Mouse (Mus musculus) neural tube, embryonic 14.5 days (tissue): Measurements from ENCODE around the gene Ice2. TPM values are rescaled to one million over a fixed set of nuclear protein-coding genes. Genes with fewer than 3 reads are reported as not detected.
A peak's percentile ranks its signal among the peaks of the same experiment; 100 is the strongest.

Source experiments
- ATAC-seq: fragments of 200-750 bp; cut with Nextera tagmentation; 2 replicates; pipeline ENCODE4 v1.8.0; 2017; ENCODE audit warnings: low read depth, mild to moderate bottlenecking, moderate TSS enrichment, moderate library complexity
- H3K27ac ChIP-seq: fragments of 300-500 bp; sonication (generic); 2 replicates; pipeline ENCODE4 v1.5.1; 2014; ENCODE audit warnings: low read depth, mild to moderate bottlenecking, control low read depth, low read length, moderate library complexity, mixed read lengths
- H3K27me3 ChIP-seq: fragments of 300-500 bp; sonication (generic); 2 replicates; pipeline ENCODE4 v1.6.1; 2014; ENCODE audit warnings: low read length; ENCODE audit not compliant: control insufficient read depth, insufficient read depth
- H3K36me3 ChIP-seq: fragments of 300-500 bp; sonication (generic); 2 replicates; pipeline ENCODE4 v1.6.1; 2014; ENCODE audit warnings: low read length, mixed read lengths; ENCODE audit not compliant: control insufficient read depth, insufficient read depth
- H3K4me1 ChIP-seq: fragments of 300-500 bp; sonication (generic); 2 replicates; pipeline ENCODE4 v1.6.1; 2014; ENCODE audit warnings: low read length; ENCODE audit not compliant: control insufficient read depth, insufficient read depth
- H3K4me2 ChIP-seq: fragments of 300-500 bp; sonication (generic); 2 replicates; pipeline ENCODE4 v1.6.1; 2014; ENCODE audit warnings: mild to moderate bottlenecking, low read depth, low read length, control low read depth
- H3K4me3 ChIP-seq: fragments of 300-500 bp; sonication (generic); 2 replicates; pipeline ENCODE4 v1.5.1; 2014; ENCODE audit warnings: low read depth, low read length, control low read depth, mixed read lengths
- H3K9ac ChIP-seq: fragments of 300-500 bp; sonication (generic); replicated peaks from 2 replicates; pipeline ENCODE4 v1.6.1; 2014; ENCODE audit warnings: low read depth, mild to moderate bottlenecking, control low read depth, low read length, mixed read lengths
- H3K9me3 ChIP-seq: fragments of 300-500 bp; sonication (generic); 2 replicates; pipeline ENCODE4 v1.6.1; 2016; ENCODE audit warnings: low read length; ENCODE audit not compliant: control insufficient read depth
- WGBS: fragments of 180-500 bp; shearing (Covaris S2); extraction: QIAGEN DNeasy Blood & Tissue Kit; methylation state at CpG from one replicate; pipeline ENCODE4 v1.1.7; 2014; 5-methylcytosine and 5-hydroxymethylcytosine counted together
- polyA plus RNA-seq: library from polyadenylated mRNA; unstranded; fragments of >200 nt; fragmentation: Nextera tagmentation; extraction: Ambion mirVana; gene quantifications from 2 replicates; pipeline ENCODE4 v1.2.1, GENCODE M21; 2014

The Ice2 gene
- polyA plus RNA-seq, 1 experiment from 2014 or later, result 11.4 TPM

- WGBS, result 91% methylated on average over 4 of the region's 4 CpGs
Measured at GRCm38 (mm10) chr9:69387296-69387695, 10.4 kb upstream of the Ice2 start.

GRCm38 (mm10) chr9:69390631-69391030 is 7.1 kb upstream of the Ice2 start:
- H3K27me3 ChIP-seq, result no peaks in the 10 kb centered on the region
- no peak for ATAC-seq
- no peak overlapping the region for H3K27ac ChIP-seq
- H3K4me2 ChIP-seq, result no peak overlapping the region
- no peaks in the 10 kb centered on the region for H3K9me3 ChIP-seq
- no peaks in the 10 kb centered on the region for H3K36me3 ChIP-seq
- H3K4me1 ChIP-seq, result no peaks in the 10 kb centered on the region
- WGBS, result 72% methylated on average over 4 of the region's 4 CpGs
- H3K4me3 ChIP-seq, result no peak overlapping the region
- H3K9ac ChIP-seq, result no peak overlapping the region

More at GRCm38 (mm10) chr9:69387296-69387695, 10.4 kb upstream of the Ice2 start:
- H3K4me2 ChIP-seq, result no peak overlapping the region
- H3K4me1 ChIP-seq, result no peaks in the 10 kb centered on the region
- no peaks in the 10 kb centered on the region for H3K36me3 ChIP-seq
- H3K9ac ChIP-seq, result no peak overlapping the region
- no peak for ATAC-seq
- H3K9me3 ChIP-seq, result no peaks in the 10 kb centered on the region
- H3K4me3 ChIP-seq, result no peak overlapping the region
- H3K27ac ChIP-seq, result no peak overlapping the region
- H3K27me3 ChIP-seq, result no peaks in the 10 kb centered on the region

- no peak for ATAC-seq
- H3K4me3 ChIP-seq, result no peak overlapping the region
- H3K4me2 ChIP-seq, result no peak overlapping the region
- no peaks in the 10 kb centered on the region for H3K27me3 ChIP-seq
- H3K9ac ChIP-seq, result no peak overlapping the region
- H3K36me3 ChIP-seq, result no peaks in the 10 kb centered on the region
- H3K27ac ChIP-seq, result no peak overlapping the region
- peaks cover 6% of the 10 kb centered on the region; the same call in 1 of the 2 replicates for H3K4me1 ChIP-seq
- 89% methylated on average over 5 of the region's 5 CpGs for WGBS
- no peaks in the 10 kb centered on the region for H3K9me3 ChIP-seq
Measured at GRCm38 (mm10) chr9:69394234-69394633, 3.5 kb upstream of the Ice2 start.

GRCm38 (mm10) chr9:69397432-69397759 is 310 bp upstream of the Ice2 start:
- Histone ChIP-seq H3K27ac (peak overlapping the region; percentile 85), H3K36me3 (no peaks in the 10 kb centered on the region), H3K9ac (peak overlapping the region; percentile 78), H3K4me3 (peak overlapping the region; percentile 53), H3K9me3 (no peaks in the 10 kb centered on the region), H3K4me1 (peaks cover 6% of the 10 kb centered on the region; the same call in 1 of the 2 replicates), H3K27me3 (no peaks in the 10 kb centered on the region), H3K4me2 (peak overlapping the region; percentile 63)
- peak; percentile 54; the same call in 1 of the 2 replicates for ATAC-seq
- WGBS, result 62% methylated on average over 2 of the region's 2 CpGs

- Histone ChIP-seq H3K4me1 (peaks cover 6% of the 10 kb centered on the region; the same call in 1 of the 2 replicates), H3K36me3 (no peaks in the 10 kb centered on the region), H3K27me3 (no peaks in the 10 kb centered on the region), H3K9me3 (no peaks in the 10 kb centered on the region), H3K4me2 (peak overlapping the region; percentile 63), H3K4me3 (peak overlapping the region; percentile 53), H3K27ac (peak overlapping the region; percentile 4; the same call in 1 of the 2 replicates), H3K9ac (peak overlapping the region; percentile 78)
- 18% methylated on average over 10 of the region's 10 CpGs for WGBS
- ATAC-seq, result no peak
Measured at GRCm38 (mm10) chr9:69398453-69398850, 746 bp downstream of the Ice2 start.

- Histone ChIP-seq H3K4me3 (no peak overlapping the region), H3K27ac (no peak overlapping the region), H3K36me3 (no peaks in the 10 kb centered on the region), H3K9me3 (no peaks in the 10 kb centered on the region), H3K9ac (no peak overlapping the region), H3K4me2 (no peak overlapping the region), H3K27me3 (no peaks in the 10 kb centered on the region), H3K4me1 (no peaks in the 10 kb centered on the region)
- 77% methylated on average over 6 of the region's 6 CpGs for WGBS
- ATAC-seq, result no peak
Measured at GRCm38 (mm10) chr9:69404671-69405070, 7.0 kb downstream of the Ice2 start.

- Histone ChIP-seq H3K27me3 (no peaks in the 10 kb centered on the region), H3K4me1 (no peaks in the 10 kb centered on the region), H3K4me2 (no peak overlapping the region), H3K27ac (no peak overlapping the region), H3K9ac (no peak overlapping the region), H3K9me3 (no peaks in the 10 kb centered on the region), H3K36me3 (peaks cover 23% of the 10 kb centered on the region), H3K4me3 (no peak overlapping the region)
- 93% methylated on average over 1 of the region's 1 CpGs for WGBS
- ATAC-seq, result no peak
Measured at GRCm38 (mm10) chr9:69419476-69419875, 21.8 kb downstream of the Ice2 start.

GRCm38 (mm10) chr9:69430531-69430930 is 32.8 kb downstream of the Ice2 start:
- WGBS, result 93% methylated on average over 3 of the region's 3 CpGs
- H3K9ac ChIP-seq, result no peak overlapping the region
- no peak for ATAC-seq

GRCm38 (mm10) chr9:69431863-69432555 is 34.3 kb downstream of the Ice2 start:
- no peak overlapping the region for H3K27ac ChIP-seq
- no peak for ATAC-seq

More at GRCm38 (mm10) chr9:69430531-69430930, 32.8 kb downstream of the Ice2 start:
- Histone ChIP-seq H3K36me3 (0 out of 2 replicates have a peak, but pooled peaks cover 11% of the 10 kb centered on the region), H3K27ac (no peak overlapping the region), H3K9me3 (no peaks in the 10 kb centered on the region), H3K27me3 (no peaks in the 10 kb centered on the region), H3K4me2 (no peak overlapping the region), H3K4me1 (no peaks in the 10 kb centered on the region), H3K4me3 (no peak overlapping the region)

More at GRCm38 (mm10) chr9:69431863-69432555, 34.3 kb downstream of the Ice2 start:
- no peak overlapping the region for H3K9ac ChIP-seq
- H3K27me3 ChIP-seq, result no peaks in the 10 kb centered on the region
- no peaks in the 10 kb centered on the region for H3K4me1 ChIP-seq
- no peak overlapping the region for H3K4me2 ChIP-seq
- no peak overlapping the region for H3K4me3 ChIP-seq
- no peaks in the 10 kb centered on the region for H3K9me3 ChIP-seq
- WGBS, result 25% methylated on average over 6 of the region's 6 CpGs
- 0 out of 2 replicates have a peak, but pooled peaks cover 7% of the 10 kb centered on the region for H3K36me3 ChIP-seq
